Mouse (Mus musculus) adrenal gland, postnatal 0 days (tissue): ENCODE measurements around the gene Ece2. TPM values are rescaled to one million over a fixed set of nuclear protein-coding genes. Genes with fewer than 3 reads are reported as not detected.
A peak's percentile ranks its signal among the peaks of the same experiment; 100 is the strongest.

Source experiments
- microRNA-seq: library from miRNA; unstranded; fragments of <30 nt; microRNA quantifications from one replicate; pipeline ENCODE4, GENCODE M21; 2016; ENCODE audit warnings: borderline replicate concordance; ENCODE audit not compliant: insufficient number of aligned reads
- polyA plus RNA-seq: library from polyadenylated mRNA; unstranded; fragments of >200 nt; fragmentation: Nextera tagmentation; extraction: Ambion mirVana; gene quantifications from 2 replicates; pipeline ENCODE4 v1.2.1, GENCODE M21; 2015

Ece2 gene
- polyA plus RNA-seq = 2.9 and 3.8 TPM in 2 replicates

GRCm38 (mm10) chr16:20629731-20630634 lies at the start of gene Ece2:
Gene Ece2 (plus strand): TSS chr16:20629828.

GRCm38 (mm10) chr16:20589366-20589938 lies 40.2 kb upstream of the Ece2 start, which contains the start of gene Vwa5b2:
Gene Vwa5b2 (plus strand): TSS chr16:20589471.

GRCm38 (mm10) chr16:20611357-20612227 lies 18.0 kb upstream of the Ece2 start, which contains the start of the genes Eef1akmt4, Gm49333 and Alg3:
Gene Eef1akmt4 (plus strand): TSS chr16:20611593.
Gene Gm49333 (plus strand): TSS chr16:20611610.
Gene Alg3 (minus strand): TSS chr16:20611735.

GRCm38 (mm10) chr16:20621191-20621990 lies 8.2 kb upstream of the Ece2 start, which contains the start of gene Camk2n2:
Gene Camk2n2 (minus strand): TSS chr16:20621287.

GRCm38 (mm10) chr16:20651076-20651946 lies 21.7 kb downstream of the Ece2 start, which contains the start of gene Psmd2:
Gene Psmd2 (plus strand): TSS chr16:20651652.

GRCm38 (mm10) chr16:20668013-20668412 lies 38.4 kb downstream of the Ece2 start, which contains the start of gene Eif4g1:
Gene Eif4g1 (plus strand): TSS chr16:20668313.

GRCm38 (mm10) chr16:20693111-20693701 lies 63.6 kb downstream of the Ece2 start, which contains the start of gene Fam131a:
Gene Fam131a (plus strand): TSS chr16:20693241.

Small RNAs within 50 kb of the gene (microRNA-seq; reads per million reads assigned to microRNA genes)
- 10.2 reads per million, percentile 14 among the genes with 10 or more reads in this experiment for gene Mir1224

Other genes starting within 250 kb of the Ece2 start
- 32.8 and 40.6 TPM in 2 replicates for gene Abcc5, start 203.4 kb upstream of the Ece2 start, polyA plus RNA-seq
- 60.8 and 62.9 TPM in 2 replicates for gene Eif2b5, start 131.0 kb upstream of the Ece2 start, polyA plus RNA-seq
- 14.3 and 18.0 TPM in 2 replicates for gene Dvl3, start 112.8 kb upstream of the Ece2 start, polyA plus RNA-seq
- gene Ap2m1, start 94.3 kb upstream of the Ece2 start, polyA plus RNA-seq = 460 and 512 TPM in 2 replicates
- 41.1 and 47.2 TPM in 2 replicates for gene Abcf3, start 81.3 kb upstream of the Ece2 start, polyA plus RNA-seq
- gene Vwa5b2, start 40.4 kb upstream of the Ece2 start, polyA plus RNA-seq = 5.4 and 9.7 TPM in 2 replicates
- 11.8 and 16.2 TPM in 2 replicates for gene Eef1akmt4, start 18.2 kb upstream of the Ece2 start, polyA plus RNA-seq
- not detected in 2 replicates for gene Gm49333, start 18.2 kb upstream of the Ece2 start, polyA plus RNA-seq
- gene Alg3, start 18.1 kb upstream of the Ece2 start, polyA plus RNA-seq = 17.8 and 26.2 TPM in 2 replicates
- 3.7 and 7.8 TPM in 2 replicates for gene Camk2n2, start 8.5 kb upstream of the Ece2 start, polyA plus RNA-seq
- 156 and 204 TPM in 2 replicates for gene Psmd2, start 21.8 kb downstream of the Ece2 start, polyA plus RNA-seq
- gene Eif4g1, start 38.5 kb downstream of the Ece2 start, polyA plus RNA-seq = 73.9 and 94.5 TPM in 2 replicates
- gene Fam131a, start 63.4 kb downstream of the Ece2 start, polyA plus RNA-seq = 10.6 and 14.7 TPM in 2 replicates
- gene Polr2h, start 87.8 kb downstream of the Ece2 start, polyA plus RNA-seq = 137 and 171 TPM in 2 replicates
- 13.3 and 27.2 TPM in 2 replicates for gene Clcn2, start 87.9 kb downstream of the Ece2 start, polyA plus RNA-seq
- gene Chrd, start 103.3 kb downstream of the Ece2 start, polyA plus RNA-seq = 5.3 and 9.5 TPM in 2 replicates
- gene Thpo, start 104.7 kb downstream of the Ece2 start, polyA plus RNA-seq = 1.5 and 2.5 TPM in 2 replicates